Mouse (Mus musculus): ENCODE measurements around the gene Opn3.

GRCm38 (mm10) chr1:175639072-175639471 is 53.5 kb downstream of the Opn3 start:
- no peak for TF ChIP-seq HCFC1 (IDR thresholded peaks at IDR 0.05; ENCODE audit: borderline replicate concordance, insufficient read depth, low read length)
- TF ChIP-seq ZNF384 (IDR thresholded peaks at IDR 0.05; ENCODE audit: low read depth, low read length): no peak
- no peak for TF ChIP-seq ZC3H11A (IDR thresholded peaks at IDR 0.05; ENCODE audit: borderline replicate concordance, low read depth, low read length)
- no peak for TF ChIP-seq MAFK (IDR thresholded peaks at IDR 0.05; ENCODE audit: insufficient read depth, low read depth, low read length)
- no peak for TF ChIP-seq CHD2 (IDR thresholded peaks at IDR 0.05; ENCODE audit: low read depth, low read length)
